Mouse (Mus musculus) forebrain, embryonic 15.5 days (tissue): ENCODE results near the gene Syngr4. TPM values are rescaled to one million over a fixed set of nuclear protein-coding genes. Genes with fewer than 3 reads are reported as not detected.

Source experiments
- ATAC-seq: fragments of 200-750 bp; cut with Nextera tagmentation; replicated peaks from 2 replicates; pipeline ENCODE4 v1.8.0; 2017; ENCODE audit warnings: mild to moderate bottlenecking, moderate TSS enrichment, moderate library complexity
- H3K27ac ChIP-seq: fragments of 300-500 bp; sonication (generic); replicated peaks from 2 replicates; pipeline ENCODE4 v1.5.1; 2015; ENCODE audit warnings: mild to moderate bottlenecking, inconsistent platforms
- H3K27me3 ChIP-seq: fragments of 300-500 bp; sonication (generic); 2 replicates; pipeline ENCODE4 v1.6.1; 2015; ENCODE audit warnings: inconsistent platforms
- H3K36me3 ChIP-seq: fragments of 300-500 bp; sonication (generic); 2 replicates; pipeline ENCODE4 v1.6.1; 2015; ENCODE audit warnings: mild to moderate bottlenecking, inconsistent platforms
- H3K4me1 ChIP-seq: fragments of 300-500 bp; sonication (generic); 2 replicates; pipeline ENCODE4 v1.6.1; 2015; ENCODE audit warnings: inconsistent platforms
- H3K4me2 ChIP-seq: fragments of 300-500 bp; sonication (generic); replicated peaks from 2 replicates; pipeline ENCODE4 v1.6.1; 2015; ENCODE audit warnings: mild to moderate bottlenecking, inconsistent platforms
- H3K4me3 ChIP-seq: fragments of 300-500 bp; sonication (generic); 2 replicates; pipeline ENCODE4 v1.5.1; 2015; ENCODE audit warnings: mild to moderate bottlenecking, inconsistent platforms
- H3K9ac ChIP-seq: fragments of 300-500 bp; sonication (generic); replicated peaks from 2 replicates; pipeline ENCODE4 v1.6.1; 2015; ENCODE audit warnings: mild to moderate bottlenecking, inconsistent platforms
- H3K9me3 ChIP-seq: fragments of 300-500 bp; sonication (generic); 2 replicates; pipeline ENCODE4 v1.6.1; 2016; ENCODE audit warnings: inconsistent platforms
- WGBS: fragments of 180-500 bp; shearing (Covaris S2); methylation state at CpG from one replicate; pipeline ENCODE4 v1.1.7; 2015; ENCODE audit warnings: mixed read lengths; 5-methylcytosine and 5-hydroxymethylcytosine counted together
- polyA plus RNA-seq: library from polyadenylated mRNA; unstranded; fragments of >200 nt; fragmentation: Nextera tagmentation; extraction: Ambion mirVana; gene quantifications from 2 replicates; pipeline ENCODE4 v1.2.1, GENCODE M21; 2015

Gene Syngr4
- polyA plus RNA-seq, 1 experiment from 2014 or later = 0.33 TPM

DNA sequence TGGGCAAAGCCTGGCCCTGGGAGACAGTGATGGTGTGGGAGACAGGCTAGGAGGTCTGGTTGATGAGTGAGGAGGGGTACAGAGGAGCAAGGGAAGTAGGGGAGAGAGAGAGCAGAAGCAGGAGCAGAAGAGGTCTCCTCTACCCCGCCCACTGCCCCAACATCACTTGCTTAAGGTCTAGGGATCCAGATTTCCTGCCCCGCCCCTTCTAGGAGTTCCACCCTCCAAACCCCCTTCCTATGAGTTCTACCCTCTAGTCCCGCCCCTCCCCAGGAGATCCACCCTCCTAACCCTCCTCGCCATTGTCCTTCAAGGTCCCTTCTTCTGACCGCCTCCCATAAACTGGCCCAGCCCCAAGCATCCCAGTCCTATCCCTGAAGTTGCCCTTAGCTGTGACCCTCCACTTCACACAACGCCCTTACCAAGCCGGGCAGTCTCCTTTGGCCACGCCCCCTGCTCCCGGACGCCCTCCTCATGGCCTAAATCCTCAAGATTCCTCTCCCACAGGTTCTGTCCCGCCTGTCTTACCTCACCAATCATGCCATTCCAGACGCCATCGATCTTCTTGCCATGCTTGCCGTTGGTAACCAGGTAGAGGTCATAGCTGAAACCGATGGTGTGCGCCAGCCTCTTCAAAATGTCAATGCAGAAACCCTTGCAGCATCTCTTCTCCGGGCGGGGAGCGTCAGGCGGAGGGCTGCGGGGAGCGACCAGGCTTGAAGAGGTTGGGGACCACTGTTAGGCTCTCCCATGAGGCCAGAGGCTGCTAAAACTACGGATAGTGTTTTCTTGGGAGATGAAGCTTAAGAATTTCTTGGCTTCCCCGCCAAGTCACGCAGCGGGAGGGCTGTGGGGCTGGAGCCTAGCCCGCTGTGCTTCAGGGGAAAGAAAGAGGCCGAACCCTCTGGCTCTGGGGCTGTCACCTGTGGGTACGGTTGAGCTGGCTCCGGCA lies 39.3 kb downstream of the Syngr4 start:
- Histone ChIP-seq H3K4me1 (peaks cover 12% of the 10 kb centered on the region), H3K9ac (peak overlapping the region; percentile 40), H3K27ac (no peak overlapping the region), H3K4me3 (peak overlapping the region; percentile 33), H3K9me3 (no peaks in the 10 kb centered on the region), H3K36me3 (no peaks in the 10 kb centered on the region), H3K27me3 (peaks cover 14% of the 10 kb centered on the region), H3K4me2 (peak overlapping the region; percentile 55)
- no peak; the same call in 1 of the 2 replicates for ATAC-seq
- WGBS = 3% methylated on average over 30 of the region's 30 CpGs

DNA sequence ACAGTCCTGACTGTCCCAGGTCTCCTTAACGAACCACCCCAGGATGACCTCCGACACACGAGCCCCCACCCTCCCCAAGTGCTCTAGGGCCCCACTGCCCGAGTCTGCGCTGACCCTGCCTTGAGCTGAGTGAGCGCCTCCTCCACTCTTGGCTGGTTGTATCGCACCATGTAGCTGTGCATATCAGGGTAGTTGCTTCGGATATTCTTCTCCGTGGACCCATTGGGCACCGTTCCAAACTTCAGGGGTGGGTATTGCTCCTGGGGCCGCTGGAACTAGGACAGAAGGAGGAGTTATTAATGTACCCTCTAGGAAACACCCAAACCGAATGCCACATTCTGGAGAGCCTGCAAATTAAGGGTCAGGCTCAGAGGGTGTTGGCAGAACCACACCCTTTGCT lies 43.4 kb downstream of the Syngr4 start:
- peaks cover 14% of the 10 kb centered on the region for H3K4me1 ChIP-seq
- H3K36me3 ChIP-seq = no peaks in the 10 kb centered on the region
- H3K27ac ChIP-seq = no peak overlapping the region
- no peak overlapping the region for H3K4me2 ChIP-seq
- H3K4me3 ChIP-seq = no peak overlapping the region
- ATAC-seq = no peak
- no peak overlapping the region for H3K9ac ChIP-seq
- H3K27me3 ChIP-seq = peaks cover 9% of the 10 kb centered on the region; the same call in 1 of the 2 replicates
- WGBS = 81% methylated on average over 12 of the region's 12 CpGs
- no peaks in the 10 kb centered on the region for H3K9me3 ChIP-seq

DNA sequence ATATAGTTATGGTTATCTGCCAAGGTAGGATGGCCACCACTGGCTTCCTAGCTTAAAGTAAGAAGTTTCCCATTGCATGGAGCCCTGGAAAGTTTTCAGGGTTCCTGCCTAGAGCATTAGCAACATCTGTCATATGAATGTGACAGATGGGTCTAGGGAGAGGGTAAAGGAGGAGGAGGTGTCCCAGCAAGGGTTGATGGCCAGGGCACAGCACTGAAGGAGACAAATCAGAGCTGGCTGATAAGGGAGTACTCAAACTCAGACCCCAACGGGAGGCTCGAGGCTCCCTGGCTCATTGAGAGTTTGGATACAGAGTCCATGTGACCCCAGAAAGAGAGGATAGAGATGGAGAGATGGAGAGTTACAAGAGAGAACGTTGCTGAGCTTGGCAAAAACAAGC lies 45.9 kb downstream of the Syngr4 start:
- 92% methylated on average over 3 of the region's 3 CpGs for WGBS
- Histone ChIP-seq H3K36me3 (no peaks in the 10 kb centered on the region), H3K9me3 (no peaks in the 10 kb centered on the region), H3K9ac (no peak overlapping the region), H3K27me3 (no peaks in the 10 kb centered on the region), H3K4me3 (no peak overlapping the region), H3K4me2 (no peak overlapping the region), H3K27ac (no peak overlapping the region), H3K4me1 (peaks cover 3% of the 10 kb centered on the region; the same call in 1 of the 2 replicates)
- no peak for ATAC-seq

DNA sequence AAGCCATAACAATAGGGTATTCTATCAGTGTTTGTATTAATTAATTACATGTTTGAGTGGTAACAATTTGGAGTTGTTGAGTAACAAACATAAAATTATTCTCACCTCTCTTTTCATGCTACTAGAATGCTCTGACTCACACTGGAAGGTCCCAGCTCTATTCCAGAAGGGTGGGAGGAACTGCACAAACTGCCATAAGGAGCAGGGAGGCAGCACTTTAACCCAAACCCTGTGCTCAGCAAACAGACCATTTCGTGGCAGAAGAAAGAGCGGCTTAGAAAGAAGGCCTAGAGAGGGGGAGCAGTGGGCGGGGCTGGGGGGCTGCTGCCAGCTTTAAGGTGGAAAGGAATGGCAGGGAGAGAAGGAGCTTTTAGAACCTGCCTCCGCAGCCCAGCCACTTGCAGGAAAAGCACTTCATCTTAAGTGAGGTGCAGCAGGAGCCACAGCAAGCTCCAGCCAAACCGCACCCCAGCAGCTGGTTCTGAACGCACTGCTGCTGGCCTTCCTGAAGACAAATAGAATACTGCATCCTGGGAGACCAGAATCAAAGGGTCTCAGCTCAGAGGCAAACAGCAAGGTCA lies 48.0 kb downstream of the Syngr4 start:
- no peak overlapping the region for H3K27ac ChIP-seq
- no peaks in the 10 kb centered on the region for H3K9me3 ChIP-seq
- ATAC-seq = no peak
- H3K4me3 ChIP-seq = no peak overlapping the region
- H3K4me2 ChIP-seq = no peak overlapping the region
- WGBS = 2% methylated on average over 6 of the region's 6 CpGs
- H3K27me3 ChIP-seq = no peaks in the 10 kb centered on the region
- no peak overlapping the region for H3K9ac ChIP-seq
- peaks cover 3% of the 10 kb centered on the region; the same call in 1 of the 2 replicates for H3K4me1 ChIP-seq
- H3K36me3 ChIP-seq = no peaks in the 10 kb centered on the region

DNA sequence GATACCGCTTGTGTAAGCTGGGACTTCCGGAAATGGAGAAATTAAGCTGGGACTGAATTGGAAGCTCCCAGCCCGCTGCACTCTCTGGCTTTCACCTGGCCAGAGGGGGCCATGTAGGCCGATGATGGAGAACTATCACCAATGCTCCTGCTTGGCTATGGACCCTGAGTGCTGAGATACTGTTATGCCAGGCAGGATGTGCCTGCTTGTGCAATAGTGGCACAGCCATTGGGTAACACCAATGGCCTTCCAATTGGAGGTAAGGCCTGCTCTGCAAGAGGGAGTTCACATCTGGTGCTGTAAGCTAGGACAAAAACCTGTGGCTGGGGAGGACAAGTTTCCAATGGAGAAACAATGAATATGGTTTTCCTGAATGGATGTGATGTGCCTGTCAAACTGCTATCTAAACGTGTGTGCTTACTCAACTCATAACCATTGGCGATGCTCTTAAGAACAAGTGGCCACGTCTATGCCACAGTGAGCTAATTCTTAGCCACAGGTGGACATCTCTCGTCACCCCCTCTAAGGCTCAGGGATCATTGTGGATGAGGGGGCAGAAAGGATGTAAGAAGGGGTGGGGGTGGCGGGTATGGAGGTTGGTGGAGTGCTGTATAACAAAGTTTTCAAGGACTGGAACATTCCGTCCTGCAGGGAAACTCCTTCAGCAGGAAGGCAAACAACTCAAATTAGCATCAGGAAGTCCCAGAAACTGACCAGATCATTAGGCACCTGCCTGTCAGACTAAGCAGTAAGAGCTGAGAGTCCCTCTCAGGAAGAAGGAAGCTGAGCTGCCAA lies 53.4 kb downstream of the Syngr4 start:
- no peaks in the 10 kb centered on the region for H3K36me3 ChIP-seq
- H3K27me3 ChIP-seq = no peaks in the 10 kb centered on the region
- no peaks in the 10 kb centered on the region for H3K4me1 ChIP-seq
- ATAC-seq = no peak
- H3K27ac ChIP-seq = no peak overlapping the region
- H3K4me3 ChIP-seq = no peak overlapping the region
- no peaks in the 10 kb centered on the region for H3K9me3 ChIP-seq
- 88% methylated on average over 10 of the region's 10 CpGs for WGBS
- no peak overlapping the region for H3K4me2 ChIP-seq
- H3K9ac ChIP-seq = no peak overlapping the region

Other genes with a start within 250 kb of the Syngr4 start
- gene Fut2, start 230.3 kb downstream of the Syngr4 start, polyA plus RNA-seq = 0.31 TPM in 1 of 2 replicates, not detected in the other
- gene Ntn5, start 212.7 kb downstream of the Syngr4 start, polyA plus RNA-seq = 0.29 and 0.45 TPM in 2 replicates
- 0.14 TPM in 1 of 2 replicates, not detected in the other for gene Sec1, start 202.3 kb downstream of the Syngr4 start, polyA plus RNA-seq
- 39.0 and 39.8 TPM in 2 replicates for gene Car11, start 196.9 kb downstream of the Syngr4 start, polyA plus RNA-seq
- 3.6 and 4.1 TPM in 2 replicates for gene Dbp, start 191.6 kb downstream of the Syngr4 start, polyA plus RNA-seq
- 633 and 683 TPM in 2 replicates for gene Rpl18, start 181.3 kb downstream of the Syngr4 start, polyA plus RNA-seq
- 29.0 and 30.2 TPM in 2 replicates for gene Sphk2, start 178.7 kb downstream of the Syngr4 start, polyA plus RNA-seq
- 0.37 and 1.0 TPM in 2 replicates for gene Fam83e, start 175.5 kb downstream of the Syngr4 start, polyA plus RNA-seq
- gene Spaca4, start 170.9 kb downstream of the Syngr4 start, polyA plus RNA-seq = not detected in 2 replicates
- gene Lmtk3, start 113.0 kb downstream of the Syngr4 start, polyA plus RNA-seq = 21.7 and 22.9 TPM in 2 replicates
- 6.0 and 7.6 TPM in 2 replicates for gene Sult2b1, start 112.0 kb downstream of the Syngr4 start, polyA plus RNA-seq
- 376 and 383 TPM in 2 replicates for gene Cyth2, start 82.1 kb downstream of the Syngr4 start, polyA plus RNA-seq
- 0.55 and 0.98 TPM in 2 replicates for gene Kcnj14, start 71.9 kb downstream of the Syngr4 start, polyA plus RNA-seq
- 46.8 and 46.9 TPM in 2 replicates for gene Grwd1, start 65.8 kb downstream of the Syngr4 start, polyA plus RNA-seq
- gene Kdelr1, start 23.9 kb downstream of the Syngr4 start, polyA plus RNA-seq = 33.3 and 38.3 TPM in 2 replicates
- gene Grin2d, start 18.3 kb downstream of the Syngr4 start, polyA plus RNA-seq = 0.84 and 0.92 TPM in 2 replicates
- 4.8 and 5.7 TPM in 2 replicates for gene Tmem143, start 227 bp upstream of the Syngr4 start, polyA plus RNA-seq
- 17.2 and 18.5 TPM in 2 replicates for gene Emp3, start 24.7 kb upstream of the Syngr4 start, polyA plus RNA-seq
- 2.5 and 4.9 TPM in 2 replicates for gene Ccdc114, start 27.4 kb upstream of the Syngr4 start, polyA plus RNA-seq
- gene Abcc6, start 133.6 kb upstream of the Syngr4 start, polyA plus RNA-seq = 0.27 TPM in 2 replicates
- 42.2 and 42.4 TPM in 2 replicates for gene Nomo1, start 137.0 kb upstream of the Syngr4 start, polyA plus RNA-seq
- 4.8 and 5.2 TPM in 2 replicates for gene Kcnj11, start 204.1 kb upstream of the Syngr4 start, polyA plus RNA-seq